Mouse (Mus musculus) skeletal muscle tissue, postnatal 0 days (tissue): ENCODE measurements around the gene Shbg. TPM values are rescaled to one million over a fixed set of nuclear protein-coding genes. Genes with fewer than 3 reads are reported as not detected.

Experiments used
- microRNA counts: library from miRNA; unstranded; fragments of <30 nt; microRNA quantifications from one replicate; lab custom pipeline; 2015
- microRNA-seq, 2 experiments: library from miRNA; unstranded; fragments of <30 nt; microRNA quantifications; one replicate each; pipeline ENCODE4; 2016
- polyA plus RNA-seq: library from polyadenylated mRNA; unstranded; fragments of >200 nt; fragmentation: Nextera tagmentation; extraction: Ambion mirVana; gene quantifications from 2 replicates; pipeline ENCODE4 v1.2.1, GENCODE M21; 2015

Shbg gene
- 0.45 and 0.63 TPM in 2 replicates for polyA plus RNA-seq

DNA sequence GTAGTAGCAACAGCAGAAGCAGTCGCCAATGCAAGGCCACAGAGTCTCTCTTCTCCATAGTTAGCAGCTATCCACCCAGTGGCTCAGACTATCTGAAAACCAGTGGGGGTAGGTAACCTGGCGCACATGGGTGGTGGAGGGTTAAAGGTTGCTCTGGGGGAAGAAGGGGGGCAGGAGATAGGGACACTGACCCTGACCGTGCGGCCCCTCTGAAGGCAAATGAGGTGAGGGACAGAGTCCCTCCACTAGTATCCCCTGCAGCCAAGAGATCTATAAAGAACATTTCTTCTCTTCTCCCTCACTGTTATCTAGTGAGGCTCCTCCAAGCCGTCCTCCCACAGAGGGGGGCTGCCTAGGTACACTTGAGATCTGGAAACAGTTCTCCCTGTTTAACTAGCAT is at the start of gene Shbg:
Gene Shbg (minus strand): TSS at position 101 of the 400 bp plus-strand sequence.

DNA sequence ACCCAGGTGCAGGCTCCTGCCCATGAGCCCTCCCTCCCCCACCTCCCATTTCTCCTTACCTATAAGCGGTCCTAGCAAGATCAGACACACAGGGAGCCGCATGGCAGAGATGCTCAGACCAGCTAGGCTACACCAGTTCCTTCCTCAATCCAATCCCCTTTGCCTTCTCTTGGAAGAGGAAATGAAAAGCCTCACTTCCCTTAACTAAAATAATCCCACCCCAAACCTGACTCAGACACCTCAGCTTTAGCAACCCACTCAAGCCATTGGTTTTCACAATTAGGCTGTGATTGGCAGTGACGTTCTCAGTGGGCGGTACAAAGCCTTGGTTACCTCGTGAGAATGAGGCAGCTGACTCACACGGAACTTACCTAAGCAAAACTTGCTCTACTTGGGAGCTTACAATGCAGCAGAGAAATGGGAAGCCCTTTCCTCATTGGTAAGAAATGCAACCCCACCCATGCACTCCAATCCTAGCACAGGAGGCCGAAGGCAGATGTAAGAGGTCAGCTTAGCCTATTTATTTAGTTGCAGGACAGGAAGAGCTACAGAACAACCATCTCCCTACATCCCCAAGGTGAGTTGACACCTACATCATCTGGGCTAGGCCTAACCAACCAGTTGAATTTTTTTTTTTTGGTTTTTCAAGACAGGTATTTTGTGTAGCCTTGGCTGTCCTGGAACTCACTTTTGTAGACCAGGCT is 48.4 kb upstream of the Shbg start, which contains the start of gene Cd68:
Gene Cd68 (minus strand): TSS at position 193 of the 704 bp plus-strand sequence.

DNA sequence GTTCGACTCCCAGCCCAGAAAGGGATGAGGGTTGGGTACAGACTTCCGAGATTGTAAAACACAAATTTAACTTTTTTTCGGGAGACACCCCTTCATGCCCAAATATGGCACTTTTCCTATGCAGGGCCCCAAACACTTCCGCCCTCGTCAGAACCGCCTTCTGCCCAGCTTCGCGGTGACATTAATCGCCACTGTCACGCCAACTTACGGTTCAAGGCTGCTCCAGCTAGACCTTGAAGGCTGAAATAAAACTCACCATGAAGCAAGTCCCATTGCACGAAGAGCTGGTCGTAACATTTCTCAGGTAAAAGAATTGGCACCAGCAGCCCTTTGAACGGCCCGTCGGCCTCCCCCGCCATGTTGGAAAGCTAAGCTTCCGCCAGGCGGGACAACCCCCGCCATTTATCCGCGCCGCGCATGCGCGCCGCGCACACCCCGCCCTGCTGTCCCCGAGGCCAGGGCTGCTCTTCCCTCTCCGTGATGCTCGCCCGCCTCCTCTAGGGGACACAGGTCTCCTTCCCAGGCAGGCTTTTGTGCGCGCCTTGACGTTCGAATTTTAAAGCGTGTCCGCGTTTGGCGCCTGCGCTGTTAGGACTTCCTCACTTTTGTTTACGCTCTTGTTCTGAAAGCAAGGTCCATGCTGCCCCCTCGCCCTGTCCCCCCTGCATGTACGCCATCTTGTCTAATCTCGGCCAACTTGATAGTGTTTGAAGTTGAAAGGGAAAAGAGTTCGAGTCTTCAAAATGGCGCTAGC is 44.7 kb upstream of the Shbg start, which contains the start of gene Mpdu1:
Gene Mpdu1 (minus strand): TSS at position 430 of the 754 bp plus-strand sequence.

DNA sequence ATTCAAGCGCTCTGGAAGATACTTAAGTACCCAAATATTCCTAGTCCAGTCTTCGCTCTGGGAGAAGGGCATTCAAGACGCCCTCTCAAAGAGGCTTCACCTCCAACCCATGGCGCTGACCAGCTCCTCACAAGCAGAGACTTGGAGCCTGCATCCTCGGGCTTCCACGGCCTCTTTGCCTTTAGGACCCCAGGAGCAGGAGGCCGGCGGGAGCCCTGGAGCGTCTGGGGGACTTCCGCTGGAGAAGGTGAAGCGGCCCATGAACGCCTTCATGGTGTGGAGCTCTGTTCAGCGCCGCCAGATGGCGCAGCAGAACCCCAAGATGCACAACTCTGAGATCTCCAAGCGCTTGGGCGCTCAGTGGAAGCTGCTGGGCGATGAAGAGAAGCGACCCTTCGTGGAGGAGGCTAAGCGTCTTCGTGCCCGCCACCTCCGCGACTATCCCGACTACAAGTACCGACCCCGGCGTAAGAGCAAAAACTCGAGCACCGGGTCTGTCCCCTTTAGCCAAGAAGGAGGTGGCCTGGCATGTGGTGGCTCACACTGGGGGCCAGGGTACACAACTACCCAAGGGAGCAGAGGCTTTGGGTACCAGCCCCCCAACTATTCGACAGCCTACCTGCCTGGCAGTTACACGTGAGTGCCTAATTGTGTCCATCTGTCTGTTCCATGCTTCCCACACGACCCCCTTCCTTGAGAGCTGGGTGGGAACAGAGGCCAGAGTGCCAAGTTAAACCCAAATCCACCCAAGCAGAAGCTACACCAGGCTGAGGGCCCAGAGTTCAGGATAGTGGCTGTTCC is 37.8 kb upstream of the Shbg start, which contains the start of gene Sox15:
Gene Sox15 (plus strand): TSS at position 51 of the 801 bp plus-strand sequence.

DNA sequence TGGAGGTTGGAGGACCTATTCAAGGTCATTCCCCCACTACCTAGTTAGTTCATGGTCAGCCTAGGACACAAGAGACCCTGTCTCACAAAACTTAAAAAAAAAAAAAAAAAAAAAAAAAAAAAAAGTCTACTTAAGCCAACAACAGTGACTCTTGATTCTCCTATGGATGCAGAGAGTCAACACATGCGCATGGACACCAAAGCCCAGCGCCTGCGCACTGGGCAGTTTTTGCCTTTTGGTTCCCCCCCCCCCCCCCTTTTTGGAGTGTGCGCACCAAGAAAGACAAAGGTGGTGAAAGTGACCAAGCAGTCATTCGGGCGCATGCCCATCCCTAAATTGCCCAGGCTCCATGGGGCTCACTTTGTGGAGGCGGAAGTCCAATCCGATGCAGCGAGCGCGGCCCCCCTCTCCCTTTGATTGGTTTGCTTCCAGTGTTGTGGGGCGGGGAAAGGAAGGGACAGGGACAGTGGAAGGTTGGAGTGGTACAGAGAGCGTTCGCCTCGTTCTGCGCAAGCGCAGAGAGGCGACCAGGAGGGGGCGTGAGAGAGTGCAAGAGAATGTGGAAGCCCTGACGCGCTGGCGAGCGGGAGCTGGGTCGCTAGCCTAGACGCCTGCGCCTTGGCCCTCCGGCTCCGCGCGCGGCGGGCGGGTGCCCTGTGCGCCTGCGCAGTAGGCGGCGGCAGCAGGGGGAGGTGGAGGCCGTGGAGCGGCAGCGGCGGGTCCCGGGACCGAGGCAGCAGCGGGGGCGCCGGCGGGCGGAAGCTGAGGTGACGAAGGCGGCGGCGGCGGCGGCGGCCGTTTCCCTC is 14.8 kb upstream of the Shbg start, which contains the start of gene Fxr2:
Gene Fxr2 (plus strand): TSS at position 707 of the 806 bp plus-strand sequence.

DNA sequence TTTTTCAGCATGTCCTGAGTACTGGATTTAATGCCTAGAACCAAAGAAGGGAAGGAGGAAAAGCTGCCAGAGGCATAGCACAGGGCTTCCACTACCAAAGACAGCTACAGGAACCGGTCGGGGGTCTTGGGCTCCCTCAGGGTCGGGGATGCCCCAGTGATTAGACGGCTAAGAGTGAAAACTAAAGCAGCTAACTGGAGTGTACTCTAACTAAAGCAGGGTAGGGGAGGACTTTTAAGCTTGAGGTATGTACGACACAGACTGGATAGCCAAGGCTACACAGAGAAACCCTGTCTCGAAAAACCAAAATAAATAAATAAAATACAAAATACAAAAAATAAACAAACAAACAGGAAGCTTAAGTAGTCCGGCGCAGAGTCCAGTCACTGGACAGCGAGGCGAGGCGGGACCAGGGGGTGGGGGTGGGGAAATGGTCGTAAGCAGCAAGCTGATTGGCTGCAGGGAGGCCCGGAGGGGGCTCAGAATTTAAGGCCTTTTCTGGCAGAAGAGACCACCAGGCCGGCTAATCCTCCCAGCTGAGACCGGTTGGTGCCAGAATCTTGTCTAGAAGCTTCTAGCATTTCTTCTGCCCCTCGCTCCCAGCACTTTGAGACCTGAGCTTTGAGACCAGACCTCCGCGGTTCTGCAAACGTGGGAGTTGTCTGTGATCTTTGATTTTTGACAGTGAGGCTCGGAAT is 4.0 kb upstream of the Shbg start, which contains the start of gene Sat2:
Gene Sat2 (plus strand): TSS at position 454 of the 698 bp plus-strand sequence.

DNA sequence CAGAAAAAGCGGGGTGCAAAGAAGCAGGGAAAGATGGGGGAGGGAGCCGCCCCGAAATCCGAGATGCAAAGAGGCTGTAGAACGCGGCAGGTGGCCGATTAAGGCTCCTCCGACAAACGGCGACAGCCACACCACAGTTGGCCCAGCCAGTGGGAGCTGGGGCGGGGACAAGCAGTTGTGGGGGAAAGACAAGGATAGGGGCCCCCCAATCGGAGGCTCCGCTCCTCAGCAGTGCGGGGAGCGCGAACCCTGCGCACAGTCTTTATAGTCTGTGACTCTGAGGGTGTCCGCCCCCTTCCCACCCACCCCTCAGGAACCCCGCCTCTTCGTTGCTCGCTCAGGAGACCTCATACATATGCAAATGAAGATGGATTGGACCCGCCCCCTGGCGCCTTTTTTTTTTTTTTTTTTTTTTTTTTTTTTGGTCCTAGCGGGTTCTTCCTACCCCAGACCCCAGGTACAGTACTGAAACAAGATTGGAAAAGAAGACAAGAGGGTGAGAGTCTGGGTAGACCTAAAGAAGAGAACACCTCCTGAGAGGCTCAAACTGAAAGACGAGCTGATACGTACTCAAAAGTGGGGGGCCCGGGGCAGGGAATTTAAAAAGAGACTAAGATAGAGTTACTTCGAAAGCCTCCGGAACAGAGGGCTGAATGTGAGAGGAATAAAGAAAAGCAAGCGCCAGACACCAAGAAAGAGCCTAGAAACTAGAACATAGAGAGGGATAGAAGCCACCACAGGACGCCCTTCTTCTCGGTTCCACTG is 11.8 kb downstream of the Shbg start, which contains the start of gene Atp1b2:
Gene Atp1b2 (minus strand): TSS at position 217 of the 765 bp plus-strand sequence.

DNA sequence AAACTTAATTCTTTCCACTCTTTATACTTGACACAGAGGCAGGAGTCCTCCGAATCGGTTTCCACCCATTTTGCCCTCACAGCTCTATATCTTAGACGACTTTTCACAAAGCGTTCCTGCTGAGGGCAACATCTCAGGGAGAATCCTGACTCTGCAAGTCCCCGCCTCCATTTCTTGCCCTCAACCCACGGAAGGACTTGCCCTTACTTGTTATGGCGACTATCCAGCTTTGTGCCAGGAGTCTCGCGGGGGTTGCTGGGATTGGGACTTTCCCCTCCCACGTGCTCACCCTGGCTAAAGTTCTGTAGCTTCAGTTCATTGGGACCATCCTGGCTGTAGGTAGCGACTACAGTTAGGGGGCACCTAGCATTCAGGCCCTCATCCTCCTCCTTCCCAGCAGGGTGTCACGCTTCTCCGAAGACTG is 37.6 kb downstream of the Shbg start, which contains the start of the genes Wrap53 and Trp53:
Gene Wrap53 (minus strand): TSS at position 165 of the 424 bp plus-strand sequence.
Gene Trp53 (plus strand): TSS at position 269 of the 424 bp plus-strand sequence.

MicroRNAs encoded within 50 kb of the gene (microRNA counts, 519-probe panel; counts per million panel counts)
- 296 counts per million, percentile 58 among the panel's probes with 10 or more counts for microRNA mmu-miR-1934 (lab: Ali Mortazavi, UCI)
- microRNA mmu-miR-467f (lab: Ali Mortazavi, UCI): 2,197 counts per million, percentile 66 among the panel's probes with 10 or more counts

Small RNA genes lying within 50 kb of the gene (microRNA-seq; reads per million reads assigned to microRNA genes)
- gene Mir1934: 1.2 to 1.5 reads per million in 2 experiments
- 0 reads per million in 2 experiments for gene Mir467f

Other genes starting within 250 kb of the Shbg start
- gene Chd3, start 248.5 kb downstream of the Shbg start, polyA plus RNA-seq: 11.1 and 13.0 TPM in 2 replicates
- 111 and 120 TPM in 2 replicates for gene Naa38, start 222.4 kb downstream of the Shbg start, polyA plus RNA-seq
- gene Cyb5d1, start 222.3 kb downstream of the Shbg start, polyA plus RNA-seq: 12.4 and 14.5 TPM in 2 replicates
- 29.1 and 32.8 TPM in 2 replicates for gene Tmem88, start 219.7 kb downstream of the Shbg start, polyA plus RNA-seq
- 19.0 and 19.9 TPM in 2 replicates for gene Kdm6b, start 204.2 kb downstream of the Shbg start, polyA plus RNA-seq
- 0.36 and 0.65 TPM in 2 replicates for gene Dnah2, start 68.8 kb downstream of the Shbg start, polyA plus RNA-seq
- 0.50 and 0.89 TPM in 2 replicates for gene Efnb3, start 57.7 kb downstream of the Shbg start, polyA plus RNA-seq
- 5.3 and 7.8 TPM in 2 replicates for gene Wrap53, start 37.6 kb downstream of the Shbg start, polyA plus RNA-seq
- 34.5 and 37.5 TPM in 2 replicates for gene Trp53, start 37.5 kb downstream of the Shbg start, polyA plus RNA-seq
- gene Atp1b2, start 12.0 kb downstream of the Shbg start, polyA plus RNA-seq: 74.2 and 78.6 TPM in 2 replicates
- 12.4 and 15.9 TPM in 2 replicates for gene Sat2, start 4.1 kb upstream of the Shbg start, polyA plus RNA-seq
- 19.9 and 21.3 TPM in 2 replicates for gene Fxr2, start 15.1 kb upstream of the Shbg start, polyA plus RNA-seq
- 0.16 TPM in 1 of 2 replicates, not detected in the other for gene Sox15, start 37.4 kb upstream of the Shbg start, polyA plus RNA-seq
- 29.7 and 47.4 TPM in 2 replicates for gene Mpdu1, start 44.7 kb upstream of the Shbg start, polyA plus RNA-seq
- 16.2 and 25.5 TPM in 2 replicates for gene Cd68, start 48.2 kb upstream of the Shbg start, polyA plus RNA-seq
- gene Eif4a1, start 54.5 kb upstream of the Shbg start, polyA plus RNA-seq: 167 and 224 TPM in 2 replicates
- 26.4 and 29.2 TPM in 2 replicates for gene Senp3, start 64.2 kb upstream of the Shbg start, polyA plus RNA-seq
- gene Tnfsf13, start 67.9 kb upstream of the Shbg start, polyA plus RNA-seq: 0.65 and 0.67 TPM in 2 replicates
- 11.5 and 13.1 TPM in 2 replicates for gene Tnfsf12, start 77.9 kb upstream of the Shbg start, polyA plus RNA-seq
- gene Tnfsfm13, start 78.2 kb upstream of the Shbg start, polyA plus RNA-seq: 5.9 and 6.9 TPM in 2 replicates
- 9.3 and 10.3 TPM in 2 replicates for gene Polr2a, start 140.7 kb upstream of the Shbg start, polyA plus RNA-seq
- not detected in 2 replicates for gene Slc35g3, start 144.1 kb upstream of the Shbg start, polyA plus RNA-seq
- gene Zbtb4, start 148.0 kb upstream of the Shbg start, polyA plus RNA-seq: 2.5 and 2.9 TPM in 2 replicates
- gene Chrnb1, start 178.0 kb upstream of the Shbg start, polyA plus RNA-seq: 79.0 and 95.8 TPM in 2 replicates
- 1.5 and 2.2 TPM in 2 replicates for gene Fgf11, start 184.0 kb upstream of the Shbg start, polyA plus RNA-seq
- gene Tmem102, start 187.7 kb upstream of the Shbg start, polyA plus RNA-seq: 0.31 and 0.45 TPM in 2 replicates
- not detected in 2 replicates for gene Gm39566, start 197.4 kb upstream of the Shbg start, polyA plus RNA-seq
- gene Spem2, start 200.6 kb upstream of the Shbg start, polyA plus RNA-seq: not detected in 2 replicates
- gene Spem1, start 204.3 kb upstream of the Shbg start, polyA plus RNA-seq: not detected in 2 replicates
- gene Nlgn2, start 219.9 kb upstream of the Shbg start, polyA plus RNA-seq: 2.1 TPM in 2 replicates
- gene Tmem256, start 220.6 kb upstream of the Shbg start, polyA plus RNA-seq: 242 and 272 TPM in 2 replicates
- 36.6 and 44.6 TPM in 2 replicates for gene Plscr3, start 228.5 kb upstream of the Shbg start, polyA plus RNA-seq
- 0.09 and 0.46 TPM in 2 replicates for gene Tnk1, start 240.8 kb upstream of the Shbg start, polyA plus RNA-seq